ENCODE assay signal across 26 mouse cellular contexts in the genomic region with DNA sequence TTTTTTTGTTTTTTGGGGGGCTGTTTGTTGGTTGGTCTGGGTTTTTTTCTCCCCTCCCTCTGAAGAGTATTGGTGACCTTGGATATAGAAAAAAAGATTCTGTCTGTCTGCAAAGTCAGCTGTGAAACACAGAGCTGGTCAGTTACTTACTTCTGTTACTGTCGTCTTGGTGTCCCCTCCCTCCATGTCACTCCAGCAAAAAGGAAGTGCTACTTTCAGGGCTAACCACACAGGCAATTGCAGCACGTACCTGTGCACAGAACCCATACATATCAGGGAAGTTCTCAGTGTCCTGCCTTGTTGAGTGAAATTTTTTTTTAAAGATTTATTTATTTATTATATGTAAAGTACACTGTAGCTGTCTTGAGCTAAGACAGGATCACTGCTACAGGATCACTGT. TPM values are rescaled to one million over a fixed set of nuclear protein-coding genes. Genes with fewer than 3 reads are reported as not detected.
A peak's percentile ranks its signal among the peaks of the same experiment; 100 is the strongest.
DNase-seq lines count a peak whose midpoint lies in the region; ATAC-seq and TF ChIP-seq lines count a peak whose summit lies in the region.
"Had no signal": no experiment of that assay in that cellular context is flagged by ENCODE, and none has a peak within 500 bp of the region (broad histone marks: within the 10 kb centered on the region; RNA-seq: fewer than 3 reads in every experiment).

No protein-coding gene starts in this region.

- no peak for ATAC-seq in lung, postnatal 0 days
- peak; percentile 42; the same call in 1 of the 2 replicates for ATAC-seq in common myeloid progenitor, adult 5-6 weeks (replicated peaks; ENCODE audit: low read depth, poor library complexity, severe bottlenecking)
- ATAC-seq: hindbrain, postnatal 0 days; intestine, embryonic 16.5 days; midbrain, embryonic 13.5 days had no signal

- H3K36me3 ChIP-seq in lung, postnatal 0 days (ENCODE audit: insufficient read depth, low read length), result peaks cover 32% of the 10 kb centered on the region; the same call in 1 of the 2 replicates
- peaks cover 15% of the 10 kb centered on the region for H3K36me3 ChIP-seq in splenic B cell, adult 2 months (ENCODE audit: control insufficient read depth, insufficient read depth, low read length, poor library complexity, severe bottlenecking)

- no peak overlapping the region for H3K4me3 ChIP-seq in lung, postnatal 0 days (ENCODE audit: low read depth, low read length)
- H3K4me3 ChIP-seq in lung, adult 2 months (replicated peaks; ENCODE audit: extremely low read depth, low read depth, low read length), result no peak overlapping the region
- H3K4me3 ChIP-seq: embryonic facial prominence, embryonic 13.5 days; erythroblast, embryonic 14.5 days; forebrain, embryonic 12.5 days; heart, embryonic 12.5 days; hindbrain, embryonic 10.5 days; megakaryocyte, embryonic 14.5 days; midbrain, embryonic 13.5 days; stomach, embryonic 15.5 days had no signal

- no peak for TF ChIP-seq POLR2A in lung, adult 2 months (IDR thresholded peaks at IDR 0.05; ENCODE audit: borderline replicate concordance, extremely low read depth, low read depth, low read length)

- TF ChIP-seq CTCF in lung, postnatal 0 days (IDR thresholded peaks at IDR 0.05), result no peak
- no peak for TF ChIP-seq CTCF in lung, adult 2 months (IDR thresholded peaks at IDR 0.05; ENCODE audit: insufficient read depth, low read length)

- peak; percentile 22 for DNase-seq in lung, postnatal 0 days (ENCODE audit: low spot score)
- DNase-seq in lung, adult 2 months, result no peak
- DNase-seq in B cell, adult 2 months, result peak; percentile 31 to 35
- DNase-seq in splenic B cell, adult 2 months (ENCODE audit: low read depth, low spot score), result peak; percentile 70
- DNase-seq in adrenal gland, postnatal 10 days, result no peak
- no peak for DNase-seq in thymus, adult 18-20 months
- DNase-seq: adrenal gland, postnatal 36 days; cerebellum, adult 18-20 months; cerebellum, postnatal 25 days; embryo, embryonic 11 days; heart, postnatal 10 days; kidney, postnatal 25 days; right cerebral cortex, postnatal 14 days; thymus, postnatal 14 days had no signal

- 72% methylated on average over 2 of the region's 2 CpGs for whole genome bisulfite sequencing in lung, postnatal 0 days
- WGBS in lung, adult 2 months, result 57% methylated on average over 2 of the region's 2 CpGs

- H3K9ac ChIP-seq in lung, postnatal 0 days (replicated peaks; ENCODE audit: low read depth), result no peak overlapping the region
- H3K9ac ChIP-seq: embryonic facial prominence, embryonic 13.5 days; forebrain, embryonic 12.5 days; heart, embryonic 12.5 days; liver, embryonic 14.5 days; midbrain, embryonic 13.5 days; stomach, embryonic 15.5 days had no signal

- TF ChIP-seq EP300 in lung, postnatal 0 days (IDR thresholded peaks at IDR 0.05), result no peak

- no peak overlapping the region for H3K4me2 ChIP-seq in lung, postnatal 0 days (replicated peaks; ENCODE audit: low read depth, low read length)
- H3K4me2 ChIP-seq: embryonic facial prominence, embryonic 13.5 days; forebrain, embryonic 12.5 days; heart, embryonic 12.5 days; midbrain, embryonic 13.5 days; stomach, embryonic 15.5 days had no signal

- H3K27me3 ChIP-seq in lung, postnatal 0 days (replicated peaks; ENCODE audit: insufficient read depth, low read length), result no peaks in the 10 kb centered on the region
- H3K27me3 ChIP-seq in splenic B cell, adult 2 months (ENCODE audit: control insufficient read depth, insufficient read depth, low read length, poor library complexity, severe bottlenecking), result no peaks in the 10 kb centered on the region
- H3K27me3 ChIP-seq: embryonic facial prominence, embryonic 13.5 days; forebrain, embryonic 12.5 days; heart, embryonic 12.5 days; megakaryocyte, embryonic 14.5 days; midbrain, embryonic 13.5 days; stomach, embryonic 15.5 days had no signal

- H3K4me1 ChIP-seq in lung, postnatal 0 days (ENCODE audit: insufficient read depth, low read depth, low read length), result no peaks in the 10 kb centered on the region
- H3K4me1 ChIP-seq in lung, adult 2 months (ENCODE audit: control insufficient read depth, insufficient read depth, low read length), result no peaks in the 10 kb centered on the region; the same call in 1 of the 2 replicates
- H3K4me1 ChIP-seq: forebrain, embryonic 12.5 days; heart, embryonic 12.5 days; hindbrain, embryonic 10.5 days; midbrain, embryonic 13.5 days; stomach, embryonic 15.5 days had no signal

- H3K9me3 ChIP-seq in lung, postnatal 0 days (ENCODE audit: low read length), result no peaks in the 10 kb centered on the region
- H3K9me3 ChIP-seq: embryonic facial prominence, embryonic 13.5 days; forebrain, embryonic 12.5 days; heart, embryonic 12.5 days; hindbrain, embryonic 10.5 days; megakaryocyte, embryonic 14.5 days; midbrain, embryonic 13.5 days; stomach, embryonic 15.5 days had no signal

- H3K27ac ChIP-seq in lung, postnatal 0 days (ENCODE audit: low read length), result no peak overlapping the region
- H3K27ac ChIP-seq: embryonic facial prominence, embryonic 13.5 days; forebrain, embryonic 12.5 days; hindbrain, embryonic 10.5 days; hindbrain, postnatal 0 days; liver, embryonic 14.5 days; midbrain, embryonic 13.5 days; stomach, embryonic 15.5 days had no signal

RNA-seq across cellular contexts. Expression of a gene that starts 11.7 kb away (rescaled TPM):
- polyA plus RNA-seq in lung, postnatal 0 days (2015; fragmentation: Nextera tagmentation; extraction: Ambion mirVana), result 70.9 and 76.3 TPM in 2 replicates
- polyA plus RNA-seq in lung, adult 2 months (2012; rRNA removed), result 110 and 119 TPM in 2 replicates
- total RNA-seq in common myeloid progenitor, adult 5-6 weeks (2017), result 50.8 and 57.0 TPM in 2 replicates
- total RNA-seq in adrenal gland, postnatal 10 days (2021), result 100 to 1,000 TPM; 181 to 185 TPM

RNA-seq across cellular contexts. Expression of a gene that starts 50.8 kb away (rescaled TPM):
- polyA plus RNA-seq in lung, postnatal 0 days (2015; fragmentation: Nextera tagmentation; extraction: Ambion mirVana), result 3.1 and 3.7 TPM in 2 replicates
- 5.2 and 6.6 TPM in 2 replicates for polyA plus RNA-seq in lung, adult 2 months (2012; rRNA removed)
- total RNA-seq in common myeloid progenitor, adult 5-6 weeks (2017), result 14.2 and 15.8 TPM in 2 replicates
- total RNA-seq in adrenal gland, postnatal 10 days (2021), result 10 to 100 TPM; 25.2 to 26.7 TPM

RNA-seq across cellular contexts. Expression of a gene that starts 59.3 kb away (rescaled TPM):
- polyA plus RNA-seq in lung, postnatal 0 days (2015; fragmentation: Nextera tagmentation; extraction: Ambion mirVana), result 445 and 452 TPM in 2 replicates
- 683 and 872 TPM in 2 replicates for polyA plus RNA-seq in lung, adult 2 months (2012; rRNA removed)
- total RNA-seq in common myeloid progenitor, adult 5-6 weeks (2017), result 174 and 208 TPM in 2 replicates
- 100 to 1,000 TPM; 375 to 395 TPM for total RNA-seq in adrenal gland, postnatal 10 days (2021)

Comparison
In these comparisons a context has a peak if more than half of its experiments do, and no peak if none do; other contexts are left out.
1. DNase-seq: peak in lung, postnatal 0 days (single experiment), B cell, adult 2 months (2 of 2) and splenic B cell, adult 2 months (single experiment); none in lung, adult 2 months (single experiment), adrenal gland, postnatal 10 days (single experiment) and thymus, adult 18-20 months (0 of 2).